Mouse (Mus musculus): ENCODE results near the gene C77080.
"Not testable (repeated sequence)": the region's sequence is repeated elsewhere in the genome, so short reads cannot be mapped to it uniquely, and the experiment has no call there.

C77080 gene

DNA sequence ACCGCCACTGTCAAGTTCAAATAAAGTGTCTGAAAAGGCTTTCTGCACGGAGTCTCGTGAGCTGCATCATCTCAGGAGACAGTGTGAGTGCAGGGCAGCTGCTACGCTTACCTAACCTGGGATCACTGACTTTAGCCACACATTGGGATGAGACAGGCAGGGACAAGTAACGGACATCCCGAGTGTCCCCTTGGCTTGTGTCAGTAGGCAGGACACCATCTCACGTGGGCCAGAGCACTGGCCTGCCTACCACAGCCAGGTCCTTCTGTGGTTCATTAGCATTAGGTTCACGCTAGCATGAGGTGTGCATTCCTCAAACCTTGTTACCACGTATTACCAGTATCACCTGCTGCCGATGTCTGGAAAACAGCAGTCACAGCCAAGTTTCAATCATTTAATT is 42.0 kb downstream of the C77080 start:
- no peak for DNase-seq (ENCODE audit: low read depth, low spot score)

DNA sequence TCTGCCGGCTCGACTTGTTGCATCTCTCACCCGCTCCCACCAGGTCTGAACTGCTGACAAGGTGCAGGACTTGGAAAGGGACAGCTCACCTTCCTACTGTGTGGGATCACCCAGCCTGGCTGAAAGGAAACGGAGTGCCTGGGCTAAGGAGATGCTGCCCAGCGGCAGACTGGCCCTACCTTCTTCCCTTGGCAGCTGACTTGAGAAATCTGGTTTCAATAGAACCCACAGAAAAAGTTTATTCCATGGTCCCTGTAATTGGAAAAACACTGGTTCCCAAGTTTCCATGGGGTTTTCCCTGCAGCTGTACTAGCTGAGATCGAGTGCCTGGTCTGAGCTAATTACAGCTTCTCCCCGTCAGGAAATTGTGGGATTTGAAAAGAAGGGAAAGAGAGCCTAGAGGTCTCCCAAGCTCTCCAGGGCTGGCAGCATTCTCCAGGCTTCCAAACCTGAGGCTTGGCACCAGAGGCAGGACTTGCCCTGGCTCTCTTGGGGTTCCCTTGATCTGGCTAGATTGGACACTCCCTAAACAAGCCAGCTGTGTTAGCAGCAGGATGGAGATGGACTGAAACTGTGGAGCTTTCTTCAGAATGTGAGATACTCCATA is 42.5 kb downstream of the C77080 start:
- no peak for DNase-seq (ENCODE audit: low read depth, low spot score)

DNA sequence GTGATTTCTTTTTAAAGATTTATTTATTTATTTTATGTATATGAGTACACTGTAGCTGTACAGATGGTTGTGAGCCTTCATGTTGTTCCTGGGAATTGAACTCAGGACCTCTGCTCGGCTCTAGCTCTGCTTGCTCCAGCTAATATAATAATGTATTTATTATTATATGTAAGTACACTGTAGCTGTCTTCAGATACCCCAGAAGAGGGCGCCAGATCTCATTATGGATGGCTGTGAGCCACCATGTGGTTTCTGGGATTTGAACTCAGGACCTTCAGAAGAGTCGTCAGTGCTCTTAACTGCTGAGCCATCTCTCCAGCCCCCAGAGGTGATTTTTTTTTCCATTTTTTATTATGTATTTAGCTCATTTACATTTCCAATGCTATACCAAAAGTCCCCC is 48.7 kb downstream of the C77080 start:
- not testable (repeated sequence) for DNase-seq (ENCODE audit: low read depth, low spot score)

DNA sequence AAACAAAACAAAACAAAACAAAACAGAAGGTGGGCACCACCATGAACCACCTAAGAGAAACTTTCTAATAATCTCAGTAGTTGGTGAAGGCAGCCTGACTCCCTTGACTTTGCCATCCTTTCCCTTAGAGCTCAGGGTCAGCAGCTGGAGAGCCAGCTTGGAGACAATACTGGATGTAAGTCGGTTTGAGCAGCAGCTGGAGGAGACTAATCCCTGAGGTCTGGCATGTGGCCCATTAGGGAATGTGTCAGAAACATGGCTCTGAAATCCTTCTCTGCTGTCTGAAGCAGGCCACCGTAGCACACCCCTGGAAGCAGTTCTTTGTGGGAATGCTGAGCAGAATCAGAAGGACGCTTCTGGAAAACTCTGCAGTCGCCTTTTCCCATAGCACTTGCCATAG is 49.7 kb downstream of the C77080 start:
- DNase-seq (ENCODE audit: low read depth, low spot score), result no peak

DNA sequence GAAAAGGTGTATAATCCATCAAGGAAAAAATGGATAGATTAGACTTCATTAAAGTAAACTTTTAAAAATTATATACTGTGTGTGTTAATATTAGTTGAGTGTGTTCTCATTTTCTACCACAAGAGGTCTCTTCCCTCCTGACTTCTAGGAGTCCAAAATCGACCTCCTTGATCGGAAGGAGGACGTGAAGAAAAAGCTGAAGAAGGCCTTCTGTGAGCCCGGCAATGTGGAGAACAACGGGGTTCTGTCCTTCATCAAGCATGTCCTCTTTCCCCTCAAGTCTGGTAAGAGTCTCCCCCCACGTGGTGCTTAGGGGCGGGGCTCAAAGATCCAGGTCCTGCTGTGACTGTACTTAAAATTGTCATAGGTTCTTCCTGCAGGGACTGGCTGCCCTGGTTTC is 51.7 kb downstream of the C77080 start:
- no peak for DNase-seq (ENCODE audit: low read depth, low spot score)

DNA sequence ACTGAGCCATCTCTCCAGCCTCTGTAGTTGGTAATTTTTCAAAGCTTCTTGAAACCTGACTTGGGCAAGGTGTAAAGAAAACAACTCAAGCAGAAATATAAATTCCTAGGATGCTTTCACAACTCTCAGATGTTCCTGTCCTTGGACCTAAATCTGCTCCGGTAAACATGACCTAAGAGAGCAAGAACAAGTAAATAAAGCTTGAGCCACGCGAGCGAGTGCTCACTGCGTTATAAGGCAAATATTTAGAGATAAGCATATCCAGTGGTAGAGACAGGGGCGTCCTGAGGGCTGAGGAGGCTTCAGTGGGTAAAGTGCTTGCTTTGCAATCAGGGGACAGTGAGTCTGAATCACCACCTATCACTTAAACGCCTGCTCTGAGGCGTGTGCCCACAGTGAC is 54.4 kb downstream of the C77080 start:
- DNase-seq (ENCODE audit: low read depth, low spot score), result no peak

DNA sequence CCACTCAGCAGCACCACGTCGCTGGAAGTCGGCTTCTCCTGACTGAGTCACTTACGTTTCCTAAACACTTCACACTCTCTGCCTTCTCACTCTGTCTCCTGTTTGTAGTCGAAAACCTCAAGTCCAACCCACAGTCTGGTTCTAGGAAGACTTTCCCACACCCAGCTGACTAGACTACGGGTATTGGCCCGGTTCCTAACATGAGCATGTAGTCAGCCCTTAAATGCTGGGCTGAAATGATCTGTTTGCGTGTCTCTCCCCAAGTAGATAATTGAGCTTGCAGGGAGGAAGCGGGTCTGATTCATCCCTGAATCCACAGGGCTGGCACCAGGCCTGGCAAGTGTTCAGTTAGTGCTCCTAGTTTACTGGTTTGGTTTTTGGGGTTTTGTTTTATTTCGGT is 56.5 kb downstream of the C77080 start:
- DNase-seq (ENCODE audit: low read depth, low spot score), result peak; percentile 59

DNA sequence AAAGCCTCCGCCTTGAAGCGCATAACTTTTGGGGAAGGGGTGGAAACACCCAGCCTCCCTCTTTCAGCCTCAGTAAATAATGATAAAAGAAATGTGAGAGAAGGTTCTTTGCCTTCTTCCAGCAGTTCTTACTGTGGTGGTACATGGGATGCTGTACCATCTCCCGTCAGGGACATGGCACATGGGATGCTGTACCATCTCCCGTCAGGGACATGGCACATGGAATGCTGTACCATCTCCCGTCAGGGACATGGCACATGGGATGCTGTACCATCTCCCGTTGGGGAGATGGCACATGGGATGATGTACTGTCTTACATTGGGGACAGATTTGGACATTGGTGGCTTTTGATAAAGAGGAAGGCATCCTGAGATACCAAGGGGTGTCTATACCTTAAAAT is 63.7 kb downstream of the C77080 start:
- DNase-seq (ENCODE audit: low read depth, low spot score), result no peak

DNA sequence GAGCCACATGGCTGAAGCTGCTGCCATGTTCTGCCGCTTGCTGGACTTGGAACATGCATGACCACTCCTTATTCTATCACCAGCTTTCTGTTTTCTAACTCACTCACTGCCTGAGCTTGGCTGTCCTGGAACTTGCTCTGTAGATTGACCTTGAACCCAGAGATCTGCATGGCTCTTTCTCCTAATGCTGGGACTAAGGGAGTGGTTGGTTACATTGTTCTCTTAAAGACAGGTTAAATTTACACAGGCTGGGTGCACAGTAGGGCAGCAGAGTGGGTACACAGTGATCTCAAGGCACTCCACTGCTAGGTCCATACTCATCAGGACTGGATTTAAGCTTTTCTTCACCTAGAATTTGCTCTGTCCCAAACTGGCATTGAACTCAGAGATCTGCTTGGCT is 66.9 kb downstream of the C77080 start:
- DNase-seq (ENCODE audit: low read depth, low spot score), result no peak

DNA sequence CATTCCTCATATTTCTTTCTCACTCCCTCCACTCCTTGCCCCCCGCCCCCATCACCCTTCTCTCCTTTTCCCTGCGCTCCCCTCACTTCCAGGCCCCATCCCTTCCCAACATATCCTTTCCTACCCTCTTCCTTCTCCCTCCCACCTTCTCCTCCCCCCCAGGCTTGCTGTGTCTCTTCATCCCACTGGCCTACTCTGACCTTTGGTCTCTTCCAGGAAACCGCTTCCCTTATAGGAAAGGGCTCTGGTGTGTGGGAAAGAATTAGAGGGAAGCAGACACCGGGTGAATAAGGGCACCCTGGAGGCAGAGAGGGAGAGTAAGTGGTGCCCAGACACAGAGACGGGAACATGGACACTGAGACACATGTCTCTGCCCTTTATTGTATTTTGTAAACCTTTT is 69.5 kb downstream of the C77080 start:
- no peak for DNase-seq (ENCODE audit: low read depth, low spot score)

DNA sequence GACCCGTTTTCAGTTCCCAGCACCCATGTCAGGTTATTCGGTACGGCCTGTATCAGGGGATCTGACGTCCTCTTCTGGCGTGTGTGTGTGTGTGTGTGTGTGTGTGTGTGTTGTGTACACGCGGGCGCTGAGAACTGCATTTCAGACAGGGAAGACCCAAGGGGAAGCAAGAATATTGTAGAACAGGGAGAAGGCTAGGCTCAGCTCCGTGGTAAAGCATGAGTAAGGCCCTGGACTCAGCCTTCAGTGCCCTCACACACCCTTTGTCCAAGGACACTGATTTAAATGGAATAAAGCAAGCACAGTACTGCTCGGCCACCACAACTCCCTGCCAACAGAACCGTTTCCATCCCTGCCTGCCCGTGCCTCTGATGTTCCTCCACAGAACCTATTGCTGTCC is 70.7 kb downstream of the C77080 start:
- peak; percentile 3 for DNase-seq (ENCODE audit: low read depth, low spot score)

DNA sequence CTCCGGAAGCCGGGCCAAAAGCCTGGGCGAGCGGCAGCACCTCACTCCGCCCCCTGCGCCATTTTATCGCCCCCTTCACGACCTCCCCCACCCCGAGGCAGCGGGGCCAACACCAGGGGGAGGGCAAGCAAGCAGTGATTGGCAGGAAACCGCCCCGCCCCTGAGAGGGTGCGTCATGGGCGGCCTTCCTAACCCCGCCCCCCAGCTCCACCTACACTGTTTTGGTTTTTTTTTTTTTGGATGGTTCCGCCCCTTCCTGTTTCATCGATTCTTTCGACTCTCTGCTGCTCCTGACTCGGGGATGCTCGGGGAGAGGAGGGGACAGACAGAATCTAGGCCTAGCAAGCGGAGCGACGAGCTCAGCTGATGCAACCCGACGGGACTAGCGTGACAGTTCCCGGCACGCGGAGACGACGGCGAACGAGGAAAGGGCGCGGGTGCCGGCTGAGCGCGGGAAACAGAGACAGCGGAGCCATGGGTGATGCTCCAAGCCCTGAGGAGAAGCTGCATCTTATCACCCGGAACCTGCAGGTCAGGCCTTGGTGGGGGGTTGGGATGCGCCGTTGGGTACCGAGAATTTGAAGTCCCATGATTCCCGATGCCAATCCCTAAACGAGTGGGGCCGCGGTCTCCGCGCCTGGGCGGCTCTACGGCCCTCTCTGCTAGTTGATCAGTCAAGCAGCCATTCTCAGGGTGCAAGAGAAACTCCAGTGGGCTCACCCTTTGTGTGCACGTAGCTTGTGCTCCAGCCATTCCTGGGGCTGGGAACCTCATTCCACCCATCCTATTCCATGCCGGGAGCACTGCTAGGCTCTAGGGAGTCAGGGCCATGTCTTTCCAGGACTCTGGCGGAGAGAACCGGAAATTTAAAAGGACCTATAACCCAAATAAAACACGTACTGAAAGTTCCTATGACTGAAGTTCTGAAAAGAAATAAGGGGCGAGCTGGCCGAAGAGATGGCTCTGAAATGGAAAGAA is 71.4 kb downstream of the C77080 start, which contains the start of the genes S100pbp and Yars:
TSS of gene S100pbp (minus strand) at position 186 of the 978 bp plus-strand sequence.
TSS of gene Yars (plus strand) at position 219 of the 978 bp plus-strand sequence.
- DNase-seq (ENCODE audit: low read depth, low spot score), result peak; percentile 98

DNA sequence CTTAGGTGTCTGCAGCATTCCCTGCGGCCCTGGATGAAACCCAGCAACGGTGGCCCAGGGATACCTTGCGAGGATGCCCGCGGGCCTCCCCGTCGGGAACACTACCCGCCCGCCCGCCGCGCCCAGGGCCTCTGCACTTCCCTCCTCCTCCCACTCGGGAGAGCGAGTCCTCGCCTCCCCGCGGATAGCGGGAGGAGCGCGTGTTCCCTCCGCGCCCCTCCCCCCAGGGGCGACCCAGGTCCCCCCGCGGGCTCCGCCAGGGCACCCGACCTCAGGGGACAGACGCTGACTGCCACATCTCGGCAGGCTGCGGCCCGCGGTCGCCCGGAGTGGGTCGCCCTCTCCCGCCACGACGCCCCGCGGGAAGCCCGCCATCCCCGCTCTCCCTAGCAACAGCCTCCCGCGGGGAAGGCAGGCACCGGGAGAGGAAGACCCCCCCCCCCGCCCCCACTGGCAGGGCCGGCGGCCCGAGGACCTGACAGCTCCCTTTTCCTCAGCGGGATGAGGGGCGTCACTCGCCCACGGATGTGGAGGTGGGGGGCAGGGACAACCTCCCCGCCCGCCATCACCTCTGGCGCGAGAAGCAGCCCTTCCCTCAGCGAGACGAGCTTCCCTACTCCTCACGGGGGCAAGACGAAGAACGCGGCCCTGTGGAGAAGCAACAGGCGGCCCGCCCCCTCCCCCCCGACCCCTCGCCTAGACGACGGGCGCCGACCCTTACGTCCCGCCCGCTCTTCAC is 72.2 kb downstream of the C77080 start:
- DNase-seq (ENCODE audit: low read depth, low spot score), result peak; percentile 10

DNA sequence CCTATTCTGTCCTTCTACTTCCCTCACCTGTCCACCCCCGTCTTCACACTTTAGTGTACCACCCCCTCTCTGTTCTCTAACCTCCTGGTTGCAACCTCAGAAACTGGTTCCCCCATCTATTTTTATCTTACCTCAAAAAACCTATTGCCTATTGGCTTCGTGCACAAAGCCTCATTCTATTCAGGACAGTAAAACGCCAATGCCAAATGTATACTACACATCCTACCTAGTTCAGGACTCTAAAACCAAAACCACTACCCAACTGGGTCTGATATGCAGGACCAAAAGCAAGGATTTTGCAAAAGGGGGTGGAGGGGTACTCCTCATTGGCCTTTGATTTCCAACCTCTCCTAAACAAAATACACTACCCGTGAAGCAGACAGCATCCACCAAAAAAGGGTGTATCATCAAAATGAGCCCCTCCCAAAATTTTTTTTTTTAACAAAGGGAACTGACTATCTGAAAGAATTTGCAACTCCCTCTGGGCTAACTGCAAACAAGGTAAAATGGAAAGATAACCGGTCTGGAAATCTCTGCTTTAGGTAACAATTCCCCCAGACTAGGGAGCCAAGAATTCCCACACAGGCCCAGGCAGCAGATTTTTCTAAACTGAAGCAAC is 73.1 kb downstream of the C77080 start:
- peak; percentile 27 for DNase-seq (ENCODE audit: low read depth, low spot score)

DNA sequence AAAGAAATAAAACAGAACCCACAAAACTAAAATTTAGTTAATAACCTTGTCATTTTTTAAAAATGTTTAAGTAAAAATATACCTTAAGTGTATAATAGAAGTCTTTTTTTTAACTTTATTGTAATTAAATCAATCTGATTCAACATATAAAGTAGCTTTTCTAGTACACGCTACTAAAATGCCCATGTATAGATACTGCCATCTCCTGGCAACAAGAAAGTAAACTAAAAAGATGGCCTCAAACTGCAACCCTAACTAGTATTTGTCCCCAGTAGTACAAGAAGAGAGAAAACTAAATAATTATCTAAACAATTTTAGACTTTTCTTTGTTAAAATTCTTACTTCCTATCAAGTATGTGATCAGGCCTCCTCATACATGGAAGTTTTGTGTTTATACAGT is 81.6 kb downstream of the C77080 start:
- DNase-seq (ENCODE audit: low read depth, low spot score), result peak; percentile 9

DNA sequence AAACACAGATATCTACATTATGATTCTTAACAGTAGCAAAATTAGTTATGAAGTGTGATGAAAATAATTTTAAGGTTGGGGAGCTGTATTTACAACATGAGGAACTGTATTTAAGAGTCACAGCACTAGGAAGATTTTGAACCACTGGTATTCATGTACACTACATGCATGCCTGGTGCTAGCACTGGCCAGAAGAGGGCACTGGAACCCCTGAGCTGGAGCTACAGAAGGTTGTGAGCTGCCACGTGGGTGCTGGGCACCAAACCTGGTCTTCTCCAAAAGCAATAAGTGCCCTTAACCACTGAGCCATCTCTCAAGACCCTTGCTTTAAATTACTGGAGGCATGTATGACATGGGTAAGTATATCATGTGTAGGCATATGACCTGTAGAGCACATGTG is 88.7 kb downstream of the C77080 start:
- no peak for DNase-seq (ENCODE audit: low read depth, low spot score)

Measured in telencephalon, adult 2 months (tissue).